Mouse (Mus musculus): ENCODE results near the gene Actn4. TPM values are rescaled to one million over a fixed set of nuclear protein-coding genes. Genes with fewer than 3 reads are reported as not detected.
"Not testable (repeated sequence)": the region's sequence is repeated elsewhere in the genome, so short reads cannot be mapped to it uniquely, and the experiment has no call there.

The Actn4 gene
- polyA plus RNA-seq, 1 experiment from 2014 or later: 191 TPM

DNA sequence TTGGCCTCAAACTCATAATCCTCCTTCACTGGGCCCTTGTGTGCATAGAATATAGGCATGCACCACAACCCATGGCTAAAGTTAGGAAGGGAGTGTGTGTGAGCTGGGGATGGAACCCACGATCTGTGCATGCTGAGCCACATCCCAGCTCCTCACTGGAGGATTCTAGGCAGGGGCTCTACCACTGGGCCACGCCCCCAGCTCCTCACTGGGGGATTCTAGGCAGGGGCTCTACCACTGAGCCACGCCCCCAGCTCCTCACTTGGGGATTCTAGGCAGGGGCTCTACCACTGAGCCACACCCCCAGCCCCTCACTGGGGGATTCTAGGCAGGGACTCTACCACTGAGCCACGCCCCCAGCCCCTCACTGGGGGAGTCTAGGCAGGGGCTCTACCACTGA, 78.4 kb downstream of the Actn4 start:
- H3K4me1 ChIP-seq (replicated peaks; ENCODE audit: control insufficient read depth, insufficient read depth, low read length); DNase-seq (ENCODE audit: low spot score); H3K27ac ChIP-seq (ENCODE audit: low read depth, low read length); H3K9ac ChIP-seq (ENCODE audit: low read depth, low read length); H3K4me3 ChIP-seq (ENCODE audit: low read depth, low read length); H3K4me2 ChIP-seq; ATAC-seq (replicated peaks; ENCODE audit: low FRiP score); H3K9me3 ChIP-seq (ENCODE audit: control insufficient read depth, low read length); H3K36me3 ChIP-seq (ENCODE audit: control insufficient read depth, insufficient read depth, low read length): not testable (repeated sequence)
- H3K27me3 ChIP-seq (replicated peaks; ENCODE audit: control insufficient read depth, insufficient read depth, low read length): peaks cover 24% of the 10 kb centered on the region
- 88% methylated on average over 4 of the region's 4 CpGs for WGBS

GRCm38 (mm10) chr7:28883039-28883438, 79.1 kb downstream of the Actn4 start:
- Histone ChIP-seq H3K9me3 (ENCODE audit: control insufficient read depth, low read length) (no peaks in the 10 kb centered on the region), H3K36me3 (ENCODE audit: control insufficient read depth, insufficient read depth, low read length) (no peaks in the 10 kb centered on the region), H3K4me3 (ENCODE audit: low read depth, low read length) (no peak overlapping the region), H3K9ac (ENCODE audit: low read depth, low read length) (no peak overlapping the region), H3K4me1 (replicated peaks; ENCODE audit: control insufficient read depth, insufficient read depth, low read length) (peaks cover 3% of the 10 kb centered on the region; the same call in 1 of the 2 replicates), H3K27ac (ENCODE audit: low read depth, low read length) (no peak overlapping the region), H3K27me3 (replicated peaks; ENCODE audit: control insufficient read depth, insufficient read depth, low read length) (peaks cover 18% of the 10 kb centered on the region), H3K4me2 (no peak overlapping the region)
- DNase-seq (ENCODE audit: low spot score): no peak
- ATAC-seq (replicated peaks; ENCODE audit: low FRiP score): no peak
- WGBS: 75% methylated on average over 11 of the region's 11 CpGs

- peaks cover under 1% of the 10 kb centered on the region; the same call in 1 of the 2 replicates for H3K27me3 ChIP-seq (replicated peaks; ENCODE audit: control insufficient read depth, insufficient read depth, low read length)
- no peaks in the 10 kb centered on the region for H3K36me3 ChIP-seq (ENCODE audit: control insufficient read depth, insufficient read depth, low read length)
- DNase-seq (ENCODE audit: low spot score) (no peak), ATAC-seq (replicated peaks; ENCODE audit: low FRiP score) (no peak)
- WGBS: 52% methylated on average over 13 of the region's 13 CpGs
- H3K4me3 ChIP-seq (ENCODE audit: low read depth, low read length): no peak within 1 kb of the TSS
- no peak within 1 kb of the TSS for H3K9ac ChIP-seq (ENCODE audit: low read depth, low read length)
- peaks cover 7% of the 10 kb centered on the region; the same call in 1 of the 2 replicates for H3K4me1 ChIP-seq (replicated peaks; ENCODE audit: control insufficient read depth, insufficient read depth, low read length)
- no peak within 1 kb of the TSS for H3K27ac ChIP-seq (ENCODE audit: low read depth, low read length)
- H3K9me3 ChIP-seq (ENCODE audit: control insufficient read depth, low read length): no peaks in the 10 kb centered on the region
- no peak within 1 kb of the TSS for H3K4me2 ChIP-seq
Measured at GRCm38 (mm10) chr7:28881199-28881598, 80.9 kb downstream of the Actn4 start, which contains the start of gene Capn12. Gene Capn12, plus strand, starts transcription at chr7:28881422.

GRCm38 (mm10) chr7:28880554-28880953, 81.6 kb downstream of the Actn4 start:
- no peak overlapping the region for H3K4me2 ChIP-seq
- DNase-seq (ENCODE audit: low spot score) (no peak), ATAC-seq (replicated peaks; ENCODE audit: low FRiP score) (no peak)
- no peaks in the 10 kb centered on the region for H3K36me3 ChIP-seq (ENCODE audit: control insufficient read depth, insufficient read depth, low read length)
- 86% methylated on average over 10 of the region's 10 CpGs for WGBS
- H3K27ac ChIP-seq (ENCODE audit: low read depth, low read length): no peak overlapping the region
- H3K4me3 ChIP-seq (ENCODE audit: low read depth, low read length): no peak overlapping the region
- no peaks in the 10 kb centered on the region for H3K9me3 ChIP-seq (ENCODE audit: control insufficient read depth, low read length)
- H3K9ac ChIP-seq (ENCODE audit: low read depth, low read length): no peak overlapping the region
- peaks cover 9% of the 10 kb centered on the region; the same call in 1 of the 2 replicates for H3K4me1 ChIP-seq (replicated peaks; ENCODE audit: control insufficient read depth, insufficient read depth, low read length)
- H3K27me3 ChIP-seq (replicated peaks; ENCODE audit: control insufficient read depth, insufficient read depth, low read length): no peaks in the 10 kb centered on the region

DNA sequence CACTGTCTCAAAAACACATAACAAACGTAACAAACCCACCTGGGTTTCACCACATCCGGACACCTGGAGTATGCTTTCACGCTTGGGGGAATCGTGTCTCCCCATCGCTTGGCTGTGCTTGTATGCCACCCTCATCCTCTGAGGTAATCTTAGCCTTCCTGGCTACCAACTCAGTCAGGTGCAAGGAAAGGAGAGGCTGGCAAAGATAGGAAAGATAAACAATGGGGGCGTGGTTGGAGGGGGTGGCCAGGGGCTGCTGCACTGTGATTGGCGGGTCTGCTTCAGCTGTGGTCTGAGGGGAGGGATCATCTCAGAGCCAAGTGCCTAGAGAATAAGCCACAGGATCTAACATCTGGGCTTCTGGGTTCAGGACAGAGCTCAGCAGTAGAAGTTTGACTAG, 82.5 kb downstream of the Actn4 start:
- H3K36me3 ChIP-seq (ENCODE audit: control insufficient read depth, insufficient read depth, low read length): no peaks in the 10 kb centered on the region
- H3K27me3 ChIP-seq (replicated peaks; ENCODE audit: control insufficient read depth, insufficient read depth, low read length): no peaks in the 10 kb centered on the region
- H3K27ac ChIP-seq (ENCODE audit: low read depth, low read length): no peak overlapping the region
- 67% methylated on average over 7 of the region's 7 CpGs for WGBS
- H3K4me3 ChIP-seq (ENCODE audit: low read depth, low read length): no peak overlapping the region
- no peak for DNase-seq (ENCODE audit: low spot score)
- peaks cover 9% of the 10 kb centered on the region; the same call in 1 of the 2 replicates for H3K4me1 ChIP-seq (replicated peaks; ENCODE audit: control insufficient read depth, insufficient read depth, low read length)
- no peak overlapping the region for H3K9ac ChIP-seq (ENCODE audit: low read depth, low read length)
- no peaks in the 10 kb centered on the region for H3K9me3 ChIP-seq (ENCODE audit: control insufficient read depth, low read length)
- H3K4me2 ChIP-seq: no peak overlapping the region
- no peak for ATAC-seq (replicated peaks; ENCODE audit: low FRiP score)

DNA sequence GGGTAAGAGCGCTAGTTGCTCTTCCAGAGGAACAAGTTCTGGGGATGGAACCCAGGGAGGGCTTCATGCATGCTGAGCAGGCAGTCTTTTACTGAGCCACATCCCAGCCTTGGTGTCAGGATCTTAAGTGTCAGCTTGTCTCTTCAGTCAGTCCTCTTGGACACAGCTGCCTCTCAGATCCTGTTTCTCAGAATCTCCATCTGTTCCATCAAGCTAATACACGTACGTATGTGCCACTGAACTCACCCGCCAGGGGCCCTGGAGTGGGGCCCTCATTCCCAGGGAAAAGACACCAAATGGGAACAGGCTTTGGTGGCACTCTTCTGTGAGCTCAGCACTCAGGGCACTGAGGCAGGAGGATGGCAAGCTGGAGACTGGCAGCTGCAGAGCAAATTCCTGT, 84.3 kb downstream of the Actn4 start:
- WGBS: 77% methylated on average over 4 of the region's 4 CpGs
- Histone ChIP-seq H3K9ac (ENCODE audit: low read depth, low read length) (no peak overlapping the region), H3K27me3 (replicated peaks; ENCODE audit: control insufficient read depth, insufficient read depth, low read length) (no peaks in the 10 kb centered on the region), H3K4me1 (replicated peaks; ENCODE audit: control insufficient read depth, insufficient read depth, low read length) (peaks cover 9% of the 10 kb centered on the region; the same call in 1 of the 2 replicates), H3K9me3 (ENCODE audit: control insufficient read depth, low read length) (no peaks in the 10 kb centered on the region), H3K4me3 (ENCODE audit: low read depth, low read length) (no peak overlapping the region), H3K36me3 (ENCODE audit: control insufficient read depth, insufficient read depth, low read length) (no peaks in the 10 kb centered on the region), H3K27ac (ENCODE audit: low read depth, low read length) (no peak overlapping the region; the same call in 1 of the 2 replicates), H3K4me2 (no peak overlapping the region)
- DNase-seq (ENCODE audit: low spot score): no peak
- ATAC-seq (replicated peaks; ENCODE audit: low FRiP score): no peak

DNA sequence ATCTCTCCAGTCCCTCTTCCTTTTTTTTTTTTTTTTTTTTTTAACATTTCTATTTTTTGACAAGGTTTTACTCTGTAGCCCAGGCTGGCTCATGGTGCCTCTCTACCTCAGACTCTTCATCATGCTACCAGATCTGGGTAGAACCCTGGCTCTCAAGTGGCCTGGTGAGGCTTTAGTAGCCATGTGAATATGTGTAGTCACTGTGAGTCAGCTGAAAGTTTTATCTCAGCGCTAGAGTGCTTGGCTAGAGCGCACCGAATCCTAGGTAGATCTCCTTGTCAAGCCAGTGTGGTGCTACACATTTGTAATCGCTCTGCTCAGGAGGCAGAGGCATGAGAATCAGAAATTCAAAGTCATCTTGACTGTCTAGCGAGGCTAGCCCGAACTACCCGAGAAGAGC, 85.0 kb downstream of the Actn4 start:
- no peaks in the 10 kb centered on the region for H3K9me3 ChIP-seq (ENCODE audit: control insufficient read depth, low read length)
- WGBS: 58% methylated on average over 7 of the region's 7 CpGs
- peaks cover 9% of the 10 kb centered on the region; the same call in 1 of the 2 replicates for H3K4me1 ChIP-seq (replicated peaks; ENCODE audit: control insufficient read depth, insufficient read depth, low read length)
- peak; percentile 87 for ATAC-seq (replicated peaks; ENCODE audit: low FRiP score)
- H3K9ac ChIP-seq (ENCODE audit: low read depth, low read length): no peak overlapping the region
- no peaks in the 10 kb centered on the region for H3K36me3 ChIP-seq (ENCODE audit: control insufficient read depth, insufficient read depth, low read length)
- H3K4me2 ChIP-seq: 0 out of 2 replicates have a peak overlapping the region, but pooled peaks have one; percentile 23
- H3K27me3 ChIP-seq (replicated peaks; ENCODE audit: control insufficient read depth, insufficient read depth, low read length): no peaks in the 10 kb centered on the region
- no peak for DNase-seq (ENCODE audit: low spot score)
- H3K4me3 ChIP-seq (ENCODE audit: low read depth, low read length): no peak overlapping the region
- no peak overlapping the region; the same call in 1 of the 2 replicates for H3K27ac ChIP-seq (ENCODE audit: low read depth, low read length)

GRCm38 (mm10) chr7:28876099-28876498, 86.0 kb downstream of the Actn4 start:
- Histone ChIP-seq H3K36me3 (ENCODE audit: control insufficient read depth, insufficient read depth, low read length) (no peaks in the 10 kb centered on the region), H3K4me3 (ENCODE audit: low read depth, low read length) (no peak overlapping the region), H3K27ac (ENCODE audit: low read depth, low read length) (no peak overlapping the region), H3K9me3 (ENCODE audit: control insufficient read depth, low read length) (no peaks in the 10 kb centered on the region), H3K4me1 (replicated peaks; ENCODE audit: control insufficient read depth, insufficient read depth, low read length) (peaks cover 9% of the 10 kb centered on the region; the same call in 1 of the 2 replicates), H3K4me2 (no peak overlapping the region), H3K9ac (ENCODE audit: low read depth, low read length) (no peak overlapping the region), H3K27me3 (replicated peaks; ENCODE audit: control insufficient read depth, insufficient read depth, low read length) (no peaks in the 10 kb centered on the region)
- DNase-seq (ENCODE audit: low spot score) (no peak), ATAC-seq (replicated peaks; ENCODE audit: low FRiP score) (no peak)
- WGBS: 76% methylated on average over 4 of the region's 4 CpGs

DNA sequence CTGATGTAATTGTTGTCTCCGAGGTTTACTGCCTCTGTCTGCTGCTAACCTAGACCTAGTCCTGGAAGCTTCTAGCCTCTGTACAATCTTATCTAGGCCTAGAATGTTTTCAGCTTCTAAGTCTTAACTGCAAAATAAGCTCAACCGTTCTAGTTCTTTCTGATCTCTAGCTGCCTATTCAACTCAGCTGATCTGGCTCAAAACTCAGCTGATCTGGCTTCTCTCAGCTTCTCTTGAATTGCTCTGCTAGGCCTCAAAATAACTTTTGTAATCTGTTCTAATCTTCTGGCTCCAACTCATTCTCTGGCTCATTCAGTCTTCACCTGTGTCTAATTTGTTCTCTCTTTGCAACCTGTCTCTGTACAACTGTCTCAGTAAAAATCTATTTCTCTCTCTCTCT, 87.6 kb downstream of the Actn4 start:
- no peak overlapping the region for H3K4me2 ChIP-seq
- H3K4me3 ChIP-seq (ENCODE audit: low read depth, low read length): no peak overlapping the region
- peaks cover 8% of the 10 kb centered on the region; the same call in 1 of the 2 replicates for H3K4me1 ChIP-seq (replicated peaks; ENCODE audit: control insufficient read depth, insufficient read depth, low read length)
- H3K27me3 ChIP-seq (replicated peaks; ENCODE audit: control insufficient read depth, insufficient read depth, low read length): no peaks in the 10 kb centered on the region
- H3K27ac ChIP-seq (ENCODE audit: low read depth, low read length): no peak overlapping the region
- 70% methylated on average over 2 of the region's 2 CpGs for WGBS
- DNase-seq (ENCODE audit: low spot score) (no peak), ATAC-seq (replicated peaks; ENCODE audit: low FRiP score) (no peak)
- no peak overlapping the region for H3K9ac ChIP-seq (ENCODE audit: low read depth, low read length)
- no peaks in the 10 kb centered on the region for H3K9me3 ChIP-seq (ENCODE audit: control insufficient read depth, low read length)
- no peaks in the 10 kb centered on the region for H3K36me3 ChIP-seq (ENCODE audit: control insufficient read depth, insufficient read depth, low read length)

All from liver, embryonic 11.5 days (tissue).